ENCODE assay signal across 29 mouse cellular contexts in genomic region chr7:37447523-37447922, GRCm38 (mm10).
DNase-seq lines count a peak whose midpoint lies in the region; ATAC-seq and TF ChIP-seq lines count a peak whose summit lies in the region.
"Had no signal": no experiment of that assay in that cellular context is flagged by ENCODE, and none has a peak within 500 bp of the region (broad histone marks: within the 10 kb centered on the region; RNA-seq: fewer than 3 reads in every experiment).

No protein-coding gene starts in this region.

- no peaks in the 10 kb centered on the region for H3K4me1 ChIP-seq in forebrain, postnatal 0 days (ENCODE audit: insufficient read depth)
- H3K4me1 ChIP-seq in forebrain, embryonic 14.5 days (ENCODE audit: control insufficient read depth, insufficient read depth, low read length) = no peaks in the 10 kb centered on the region
- H3K4me1 ChIP-seq in midbrain, embryonic 12.5 days = no peaks in the 10 kb centered on the region
- no peaks in the 10 kb centered on the region for H3K4me1 ChIP-seq in midbrain, embryonic 13.5 days (replicated peaks)
- no peaks in the 10 kb centered on the region for H3K4me1 ChIP-seq in midbrain, embryonic 16.5 days (ENCODE audit: control insufficient read depth, insufficient read depth, low read length)
- H3K4me1 ChIP-seq in midbrain, embryonic 10.5 days = no peaks in the 10 kb centered on the region
- H3K4me1 ChIP-seq: embryonic facial prominence, embryonic 13.5 days; embryonic facial prominence, embryonic 15.5 days; forebrain, embryonic 12.5 days; forebrain, embryonic 15.5 days had no signal

- H3K27ac ChIP-seq in forebrain, postnatal 0 days (ENCODE audit: low read depth, low read length) = no peak overlapping the region
- no peak overlapping the region for H3K27ac ChIP-seq in forebrain, embryonic 14.5 days (ENCODE audit: low read depth, low read length)
- no peak overlapping the region for H3K27ac ChIP-seq in midbrain, embryonic 12.5 days (replicated peaks)
- H3K27ac ChIP-seq in midbrain, embryonic 13.5 days = no peak overlapping the region
- no peak overlapping the region for H3K27ac ChIP-seq in midbrain, embryonic 16.5 days (ENCODE audit: low read length)
- no peak overlapping the region for H3K27ac ChIP-seq in midbrain, embryonic 10.5 days (replicated peaks)
- H3K27ac ChIP-seq: embryonic facial prominence, embryonic 13.5 days; embryonic facial prominence, embryonic 15.5 days; forebrain, embryonic 10.5 days; forebrain, embryonic 12.5 days; forebrain, embryonic 15.5 days had no signal

- no peak overlapping the region for H3K4me3 ChIP-seq in forebrain, postnatal 0 days (ENCODE audit: low read depth, low read length)
- no peak overlapping the region for H3K4me3 ChIP-seq in forebrain, embryonic 14.5 days (ENCODE audit: low read depth, low read length)
- H3K4me3 ChIP-seq in midbrain, embryonic 12.5 days = no peak overlapping the region
- no peak overlapping the region for H3K4me3 ChIP-seq in midbrain, embryonic 13.5 days (replicated peaks)
- H3K4me3 ChIP-seq in midbrain, embryonic 16.5 days (ENCODE audit: low read depth, low read length) = no peak overlapping the region
- no peak overlapping the region for H3K4me3 ChIP-seq in midbrain, embryonic 10.5 days
- H3K4me3 ChIP-seq: embryonic facial prominence, embryonic 13.5 days; embryonic facial prominence, embryonic 15.5 days; erythroblast, embryonic 14.5 days; forebrain, embryonic 10.5 days; forebrain, embryonic 12.5 days; forebrain, embryonic 15.5 days had no signal

- no peak overlapping the region for H3K4me2 ChIP-seq in forebrain, postnatal 0 days (ENCODE audit: low read depth)
- no peak overlapping the region for H3K4me2 ChIP-seq in forebrain, embryonic 14.5 days (ENCODE audit: low read length)
- H3K4me2 ChIP-seq in midbrain, embryonic 12.5 days (replicated peaks) = no peak overlapping the region
- H3K4me2 ChIP-seq in midbrain, embryonic 13.5 days (replicated peaks) = no peak overlapping the region
- no peak overlapping the region for H3K4me2 ChIP-seq in midbrain, embryonic 16.5 days (ENCODE audit: low read length)
- H3K4me2 ChIP-seq: embryonic facial prominence, embryonic 13.5 days; embryonic facial prominence, embryonic 15.5 days; forebrain, embryonic 12.5 days; forebrain, embryonic 15.5 days had no signal

- no peak overlapping the region for H3K9ac ChIP-seq in forebrain, postnatal 0 days
- no peak overlapping the region for H3K9ac ChIP-seq in forebrain, embryonic 14.5 days (ENCODE audit: low read length)
- H3K9ac ChIP-seq in midbrain, embryonic 12.5 days (replicated peaks) = no peak overlapping the region
- H3K9ac ChIP-seq in midbrain, embryonic 13.5 days (replicated peaks) = no peak overlapping the region
- no peak overlapping the region for H3K9ac ChIP-seq in midbrain, embryonic 16.5 days (ENCODE audit: low read depth, low read length)
- H3K9ac ChIP-seq: embryonic facial prominence, embryonic 13.5 days; embryonic facial prominence, embryonic 15.5 days; forebrain, embryonic 12.5 days; forebrain, embryonic 15.5 days had no signal

- H3K27me3 ChIP-seq in forebrain, postnatal 0 days (ENCODE audit: insufficient read depth, low read length) = no peaks in the 10 kb centered on the region
- no peaks in the 10 kb centered on the region for H3K27me3 ChIP-seq in forebrain, embryonic 14.5 days (replicated peaks; ENCODE audit: control insufficient read depth, insufficient read depth, low read length)
- no peaks in the 10 kb centered on the region for H3K27me3 ChIP-seq in midbrain, embryonic 12.5 days
- H3K27me3 ChIP-seq in midbrain, embryonic 13.5 days = no peaks in the 10 kb centered on the region
- H3K27me3 ChIP-seq in midbrain, embryonic 16.5 days (ENCODE audit: control insufficient read depth, insufficient read depth, low read depth, low read length) = no peaks in the 10 kb centered on the region
- H3K27me3 ChIP-seq in midbrain, embryonic 10.5 days (ENCODE audit: low read depth, poor library complexity, severe bottlenecking) = no peaks in the 10 kb centered on the region
- H3K27me3 ChIP-seq: CH12.LX; embryonic facial prominence, embryonic 13.5 days; embryonic facial prominence, embryonic 15.5 days; forebrain, embryonic 12.5 days; forebrain, embryonic 15.5 days; Patski had no signal

- TF ChIP-seq POLR2A in brain, embryonic 14.5 days (IDR thresholded peaks at IDR 0.05; ENCODE audit: borderline replicate concordance, extremely low read depth, insufficient read depth, insufficient read length, poor library complexity, severe bottlenecking) = no peak

- no peak for TF ChIP-seq CTCF in forebrain, postnatal 0 days (IDR thresholded peaks at IDR 0.05; ENCODE audit: low read depth)
- TF ChIP-seq CTCF in brain, embryonic 14.5 days (IDR thresholded peaks at IDR 0.05; ENCODE audit: borderline replicate concordance, extremely low read depth, insufficient read depth, insufficient read length) = no peak

- 81% methylated on average over 3 of the region's 3 CpGs for WGBS in forebrain, postnatal 0 days
- 91% methylated on average over 3 of the region's 3 CpGs for WGBS in forebrain, embryonic 14.5 days
- WGBS in midbrain, embryonic 12.5 days = 83% methylated on average over 3 of the region's 3 CpGs
- 66% methylated on average over 3 of the region's 3 CpGs for WGBS in midbrain, embryonic 13.5 days
- 57% methylated on average over 3 of the region's 3 CpGs for whole genome bisulfite sequencing in midbrain, embryonic 16.5 days
- WGBS in midbrain, embryonic 10.5 days = 90% methylated on average over 3 of the region's 3 CpGs

- H3K9me3 ChIP-seq in forebrain, postnatal 0 days (ENCODE audit: low read length) = no peaks in the 10 kb centered on the region
- H3K9me3 ChIP-seq in forebrain, embryonic 14.5 days (replicated peaks; ENCODE audit: control insufficient read depth, low read length) = no peaks in the 10 kb centered on the region
- 0 out of 2 replicates have a peak, but pooled peaks cover 5% of the 10 kb centered on the region for H3K9me3 ChIP-seq in midbrain, embryonic 12.5 days
- H3K9me3 ChIP-seq in midbrain, embryonic 13.5 days = peaks cover 9% of the 10 kb centered on the region; the same call in 1 of the 2 replicates
- H3K9me3 ChIP-seq in midbrain, embryonic 16.5 days (replicated peaks; ENCODE audit: control insufficient read depth, low read length, poor library complexity, severe bottlenecking) = 0 out of 2 replicates have a peak, but pooled peaks cover 2% of the 10 kb centered on the region
- peaks cover 7% of the 10 kb centered on the region for H3K9me3 ChIP-seq in midbrain, embryonic 10.5 days (replicated peaks)
- H3K9me3 ChIP-seq: embryonic facial prominence, embryonic 15.5 days; forebrain, embryonic 15.5 days had no signal

- no peaks in the 10 kb centered on the region for H3K36me3 ChIP-seq in forebrain, postnatal 0 days (ENCODE audit: insufficient read depth)
- H3K36me3 ChIP-seq in forebrain, embryonic 14.5 days (ENCODE audit: control insufficient read depth, insufficient read depth, low read length) = no peaks in the 10 kb centered on the region
- no peaks in the 10 kb centered on the region for H3K36me3 ChIP-seq in midbrain, embryonic 12.5 days
- H3K36me3 ChIP-seq in midbrain, embryonic 13.5 days = 0 out of 2 replicates have a peak, but pooled peaks cover 6% of the 10 kb centered on the region
- no peaks in the 10 kb centered on the region for H3K36me3 ChIP-seq in midbrain, embryonic 16.5 days (ENCODE audit: control insufficient read depth, insufficient read depth, low read length)
- H3K36me3 ChIP-seq in midbrain, embryonic 10.5 days = no peaks in the 10 kb centered on the region
- H3K36me3 ChIP-seq: embryonic facial prominence, embryonic 13.5 days; embryonic facial prominence, embryonic 15.5 days; forebrain, embryonic 12.5 days; forebrain, embryonic 15.5 days; G1E had no signal

- ATAC-seq in forebrain, postnatal 0 days = peak; percentile 62
- ATAC-seq in forebrain, embryonic 14.5 days = no peak
- peak; percentile 60; the same call in 1 of the 2 replicates for ATAC-seq in midbrain, embryonic 12.5 days (ENCODE audit: low FRiP score, low read depth)
- ATAC-seq in midbrain, embryonic 13.5 days = no peak
- ATAC-seq in midbrain, embryonic 16.5 days = peak; percentile 28; the same call in 1 of the 2 replicates
- ATAC-seq: activated CD4-positive, CD25-positive, alpha-beta regulatory T cell, adult 4 months; CD4-positive, CD25-positive, alpha-beta regulatory T cell, adult 4 months; forebrain, embryonic 15.5 days; Patski had no signal

- DNase-seq in forebrain, postnatal 0 days = no peak
- no peak for DNase-seq in forebrain, embryonic 14.5 days (ENCODE audit: low spot score)
- DNase-seq in midbrain, embryonic 10.5 days (ENCODE audit: low spot score) = no peak
- peak; percentile 23 for DNase-seq in brain, embryonic 14.5 days (ENCODE audit: low read depth)
- DNase-seq: adrenal gland, adult 8-10 months; adrenal gland, postnatal 14 days; adrenal gland, postnatal 36 days; B cell, adult 2 months; cerebellum, adult 11 months; cerebellum, adult 18-20 months; cerebellum, adult 8-10 months; cerebellum, adult 9-11 months; cerebellum, postnatal 14 days; cerebellum, postnatal 36 days; embryo, embryonic 11 days had no signal

Comparison
In these comparisons a context has a peak if more than half of its experiments do, and no peak if none do; other contexts are left out.
1. ATAC-seq: peak in forebrain, postnatal 0 days (single experiment), midbrain, embryonic 12.5 days (single experiment) and midbrain, embryonic 16.5 days (single experiment); none in forebrain, embryonic 14.5 days (single experiment) and midbrain, embryonic 13.5 days (single experiment).